Mouse (Mus musculus) ES-Bruce4 (cell line): Measurements from ENCODE around the gene Hdac5. TPM values are rescaled to one million over a fixed set of nuclear protein-coding genes. Genes with fewer than 3 reads are reported as not detected.

Experiments
- H3K27ac ChIP-seq: 2 replicates; pipeline ENCODE4 v1.5.1; 2012; ENCODE audit warnings: low read length, inconsistent platforms; ENCODE audit not compliant: insufficient read depth
- H3K27me3 ChIP-seq: 2 replicates; pipeline ENCODE4 v1.6.1; 2012; ENCODE audit warnings: mild to moderate bottlenecking, low read length, inconsistent platforms; ENCODE audit not compliant: control insufficient read depth, poor library complexity, insufficient read depth, severe bottlenecking
- H3K36me3 ChIP-seq: 2 replicates; pipeline ENCODE4 v1.6.1; 2012; ENCODE audit warnings: inconsistent platforms, mild to moderate bottlenecking, low read length, moderate library complexity; ENCODE audit not compliant: control insufficient read depth, poor library complexity, insufficient read depth, severe bottlenecking
- H3K4me1 ChIP-seq: one replicate; pipeline ENCODE4 v1.8.1; 2011; ENCODE audit warnings: low read length; ENCODE audit not compliant: control insufficient read depth, insufficient read depth
- H3K4me3 ChIP-seq: 2 replicates; pipeline ENCODE4 v1.5.1; 2011; ENCODE audit warnings: low read depth, mild to moderate bottlenecking, low read length
- H3K9ac ChIP-seq: 2 replicates; pipeline ENCODE4 v1.6.1; 2012; ENCODE audit warnings: low read depth, mild to moderate bottlenecking, inconsistent platforms; ENCODE audit not compliant: poor library complexity, severe bottlenecking
- H3K9me3 ChIP-seq: replicated peaks from 2 replicates; pipeline ENCODE4 v1.6.1; 2012; ENCODE audit warnings: mild to moderate bottlenecking, low read length, inconsistent platforms; ENCODE audit not compliant: control insufficient read depth, poor library complexity, insufficient read depth, severe bottlenecking
- CTCF ChIP-seq: IDR thresholded peaks from one replicate; pipeline ENCODE4 v1.8.1; 2011; ENCODE audit warnings: low read depth, low read length
- EP300 ChIP-seq: IDR thresholded peaks from 2 replicates; pipeline ENCODE4 v1.6.1; 2011; ENCODE audit warnings: low read depth, low read length; ENCODE audit not compliant: insufficient read depth
- POLR2A ChIP-seq: IDR thresholded peaks from one replicate; pipeline ENCODE4 v1.8.1; 2011; ENCODE audit warnings: low read length; ENCODE audit not compliant: insufficient read depth
- polyA plus RNA-seq: library from polyadenylated mRNA; stranded (reverse); fragments of >200 nt; gene quantifications from 2 replicates; pipeline ENCODE4 v1.2.4, GENCODE M21; 2011; ENCODE audit warnings: low read depth; ENCODE audit not compliant: missing spikeins, insufficient read depth, insufficient read length

Gene Hdac5
- polyA plus RNA-seq, 1 experiment, result 41.2 TPM

- H3K27me3 ChIP-seq, result no peaks in the 10 kb centered on the region
- H3K9me3 ChIP-seq, result no peaks in the 10 kb centered on the region
- no peak overlapping the region for H3K9ac ChIP-seq
- no peak overlapping the region for H3K27ac ChIP-seq
- peaks cover 15% of the 10 kb centered on the region for H3K4me1 ChIP-seq
- no peak overlapping the region for H3K4me3 ChIP-seq
- TF ChIP-seq EP300, result no peak
- TF ChIP-seq POLR2A, result no peak
- TF ChIP-seq CTCF, result no peak
- no peaks in the 10 kb centered on the region for H3K36me3 ChIP-seq
Measured at GRCm38 (mm10) chr11:102219247-102219993, 10.5 kb downstream of the Hdac5 start.

DNA sequence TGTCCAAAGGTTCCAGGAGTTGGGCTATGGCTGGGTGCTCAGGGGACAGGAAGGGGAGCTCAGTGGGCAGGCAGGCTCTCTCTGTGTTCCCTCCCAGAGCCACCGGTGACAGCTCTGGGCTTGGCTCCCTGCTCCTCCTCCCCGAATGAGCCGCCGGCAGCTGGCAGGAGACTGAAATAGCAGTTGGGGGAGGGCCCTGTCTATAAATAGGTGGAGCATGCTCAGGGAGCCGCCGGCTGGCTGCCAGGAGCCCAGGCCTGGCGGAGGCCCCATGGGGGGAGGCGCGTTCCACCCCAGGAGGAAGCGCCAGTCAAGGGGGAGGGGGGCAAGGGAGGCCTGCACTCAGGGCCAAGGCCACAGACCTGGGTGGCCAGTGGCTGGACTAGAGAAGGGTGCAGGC is 11.2 kb downstream of the Hdac5 start:
- Histone ChIP-seq H3K9ac (0 out of 2 replicates have a peak overlapping the region, but pooled peaks have one; percentile 17), H3K27ac (no peak overlapping the region), H3K4me1 (peaks cover 13% of the 10 kb centered on the region), H3K9me3 (no peaks in the 10 kb centered on the region), H3K27me3 (no peaks in the 10 kb centered on the region), H3K4me3 (0 out of 2 replicates have a peak overlapping the region, but pooled peaks have one; percentile 13), H3K36me3 (no peaks in the 10 kb centered on the region)
- TF ChIP-seq CTCF, result no peak
- no peak for TF ChIP-seq EP300
- TF ChIP-seq POLR2A, result no peak

- Histone ChIP-seq H3K4me3 (no peak overlapping the region), H3K27ac (no peak overlapping the region), H3K9ac (0 out of 2 replicates have a peak overlapping the region, but pooled peaks have one; percentile 17), H3K27me3 (no peaks in the 10 kb centered on the region), H3K4me1 (peaks cover 13% of the 10 kb centered on the region), H3K36me3 (no peaks in the 10 kb centered on the region), H3K9me3 (no peaks in the 10 kb centered on the region)
- TF ChIP-seq EP300 (no peak), POLR2A (no peak), CTCF (no peak)
Measured at GRCm38 (mm10) chr11:102217876-102218430, 12.0 kb downstream of the Hdac5 start.

GRCm38 (mm10) chr11:102217396-102217795 is 12.6 kb downstream of the Hdac5 start:
- no peak overlapping the region for H3K9ac ChIP-seq
- H3K36me3 ChIP-seq, result no peaks in the 10 kb centered on the region
- no peaks in the 10 kb centered on the region for H3K27me3 ChIP-seq
- peaks cover 13% of the 10 kb centered on the region for H3K4me1 ChIP-seq
- TF ChIP-seq EP300 (no peak), POLR2A (no peak), CTCF (no peak)
- no peak overlapping the region for H3K27ac ChIP-seq
- H3K4me3 ChIP-seq, result no peak overlapping the region
- no peaks in the 10 kb centered on the region for H3K9me3 ChIP-seq

DNA sequence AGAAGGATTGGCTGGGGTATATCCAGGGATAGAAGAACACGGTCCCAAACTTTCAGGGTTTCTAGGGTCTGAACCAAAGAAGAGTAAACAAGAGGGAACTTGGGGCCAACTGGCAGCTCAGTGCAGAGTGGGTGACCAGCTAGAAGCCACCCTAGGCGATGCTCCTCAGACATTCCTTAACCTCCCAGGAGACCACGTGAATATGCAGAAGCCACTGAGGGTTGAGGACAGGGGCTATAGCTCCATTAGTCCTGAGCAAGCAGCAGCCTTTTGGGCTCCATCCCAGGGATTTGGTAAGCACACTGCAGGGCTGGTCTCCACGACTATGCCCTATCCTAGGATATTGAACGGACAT is 13.1 kb downstream of the Hdac5 start:
- no peak overlapping the region for H3K4me3 ChIP-seq
- no peak overlapping the region for H3K9ac ChIP-seq
- no peaks in the 10 kb centered on the region for H3K27me3 ChIP-seq
- TF ChIP-seq EP300 (no peak), POLR2A (no peak), CTCF (no peak)
- H3K36me3 ChIP-seq, result no peaks in the 10 kb centered on the region
- H3K9me3 ChIP-seq, result no peaks in the 10 kb centered on the region
- H3K4me1 ChIP-seq, result peaks cover 13% of the 10 kb centered on the region
- H3K27ac ChIP-seq, result no peak overlapping the region

DNA sequence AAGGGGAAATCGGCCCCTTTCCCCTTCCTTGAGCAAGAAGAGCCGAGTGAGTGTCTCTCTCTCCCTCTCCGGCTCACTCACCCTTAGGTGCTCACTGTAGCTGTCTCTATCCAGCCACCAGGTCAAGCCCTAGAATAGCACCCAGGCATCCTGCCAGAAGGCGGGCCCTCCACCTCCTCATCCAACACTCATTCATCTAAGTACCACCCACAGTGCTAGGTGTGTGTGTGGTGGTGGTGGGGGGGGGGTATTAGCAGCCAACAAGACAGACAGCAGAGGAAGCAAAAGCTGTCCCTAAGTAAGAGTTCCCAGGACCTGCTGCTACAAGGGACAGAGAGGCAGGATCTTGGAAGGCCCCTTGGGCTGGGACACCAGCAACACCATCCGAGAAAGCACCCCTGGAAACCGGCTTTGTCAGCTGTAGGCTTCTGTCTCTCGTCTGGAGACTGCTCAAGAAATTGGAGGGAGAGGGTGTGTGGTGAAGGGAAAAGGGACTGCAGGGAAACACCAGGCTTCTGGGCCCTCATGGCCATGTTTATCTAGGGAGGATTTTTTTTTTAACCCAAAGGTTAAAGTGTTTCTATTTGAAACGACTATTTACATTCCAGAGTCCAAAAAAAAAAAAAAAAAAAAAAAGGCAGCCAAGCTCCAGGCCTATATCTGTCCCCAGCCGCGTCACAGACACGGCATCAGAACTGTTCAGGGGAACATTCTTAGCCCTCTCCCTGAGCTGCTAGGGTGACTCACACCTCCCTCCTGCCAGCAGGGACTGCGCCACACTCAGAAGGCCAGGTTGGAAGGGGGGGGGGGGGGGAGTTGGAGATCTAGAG is 13.7 kb downstream of the Hdac5 start:
- H3K36me3 ChIP-seq, result no peaks in the 10 kb centered on the region
- no peak overlapping the region for H3K9ac ChIP-seq
- TF ChIP-seq POLR2A (no peak), EP300 (no peak), CTCF (no peak)
- peaks cover 13% of the 10 kb centered on the region for H3K4me1 ChIP-seq
- H3K27me3 ChIP-seq, result no peaks in the 10 kb centered on the region
- H3K27ac ChIP-seq, result no peak overlapping the region
- H3K4me3 ChIP-seq, result no peak overlapping the region
- H3K9me3 ChIP-seq, result no peaks in the 10 kb centered on the region
